Mouse (Mus musculus): ENCODE results near the gene Tmbim6.
A peak's percentile ranks its signal among the peaks of the same experiment; 100 is the strongest.

Tmbim6 gene

DNA sequence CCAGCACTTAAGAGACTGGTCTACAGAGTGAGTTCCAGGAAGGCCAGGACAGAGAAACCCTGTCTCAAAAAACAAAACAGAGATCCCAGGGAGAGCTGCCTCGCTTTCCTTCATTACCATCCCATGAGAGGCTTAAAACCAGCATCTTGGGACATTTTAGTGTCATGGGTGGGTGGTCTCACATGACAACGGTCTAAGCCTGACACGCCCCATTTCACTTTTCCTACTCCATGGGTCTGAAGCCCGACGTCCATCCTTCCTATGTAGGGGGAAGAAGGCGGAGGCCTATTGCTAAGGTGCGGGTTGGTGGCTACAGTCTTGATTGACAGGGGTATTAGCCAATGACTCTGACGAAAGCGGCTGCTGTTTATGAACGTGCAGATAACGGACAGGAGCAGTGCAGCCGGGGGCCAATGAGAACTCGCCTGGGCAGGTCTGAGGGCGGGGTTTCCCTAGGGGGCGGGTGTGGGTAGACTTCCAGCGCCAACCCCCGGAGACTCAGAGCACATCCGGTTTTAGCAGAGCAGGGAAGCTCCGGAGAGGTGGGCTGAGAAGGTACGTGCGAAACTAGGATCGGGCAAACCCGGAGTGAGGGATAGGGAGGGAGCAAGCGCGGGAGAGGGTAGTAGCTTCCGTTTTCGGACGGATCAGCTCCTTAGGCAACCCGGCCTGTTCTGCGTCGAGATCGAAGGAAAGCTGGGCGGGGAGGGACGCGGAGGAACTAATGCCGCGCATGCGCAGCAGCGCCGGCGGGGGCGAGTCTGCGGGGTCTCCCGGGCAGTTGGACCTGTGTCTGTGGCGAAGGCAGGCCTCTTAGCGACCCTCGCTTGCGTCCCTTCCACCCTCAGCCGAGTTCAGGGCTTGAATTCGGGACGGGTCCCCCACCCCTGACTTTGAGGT is at the start of gene Tmbim6:
Gene Tmbim6 (plus strand): TSS at position 397 of the 900 bp plus-strand sequence.
- DNase-seq (ENCODE audit: low read depth, low spot score): peak; percentile 99

GRCm38 (mm10) chr15:99343414-99344147 is 49.1 kb upstream of the Tmbim6 start:
- no peak for DNase-seq (ENCODE audit: low read depth, low spot score)

DNA sequence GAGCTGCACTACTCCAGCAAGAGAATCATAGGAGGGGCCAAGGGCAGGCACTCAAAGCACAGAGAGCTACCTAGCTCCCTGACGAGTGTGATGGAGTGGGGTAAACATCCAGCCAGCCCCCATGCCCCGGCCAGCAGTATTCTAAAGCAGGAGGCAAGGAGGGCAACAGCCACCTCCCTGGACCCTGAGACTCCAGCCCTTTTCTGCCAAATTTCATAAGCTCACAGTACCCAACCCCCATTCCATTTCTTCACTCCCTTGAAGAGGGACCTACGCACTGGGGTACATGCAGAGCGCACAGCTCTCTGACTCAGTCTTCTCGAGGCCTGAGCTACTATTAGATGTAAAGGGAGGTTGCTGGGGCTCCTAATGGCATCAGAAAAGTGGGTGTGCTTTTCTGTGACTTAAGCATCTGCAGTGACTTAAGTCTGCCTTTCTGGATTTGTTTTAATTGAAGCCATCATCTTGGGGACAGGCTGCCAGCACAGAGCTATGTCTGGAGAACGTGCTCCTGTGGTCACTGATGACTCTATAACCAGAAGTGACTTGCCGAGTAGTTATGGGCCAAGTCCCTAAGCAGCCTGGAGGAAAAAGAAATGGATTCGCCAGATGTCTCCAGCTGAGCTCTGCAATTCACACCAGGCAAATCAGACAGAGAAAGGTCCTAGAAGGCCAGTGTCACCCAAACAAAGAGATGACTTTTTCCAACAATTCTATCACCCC is 48.4 kb upstream of the Tmbim6 start:
- DNase-seq (ENCODE audit: low read depth, low spot score): no peak

DNA sequence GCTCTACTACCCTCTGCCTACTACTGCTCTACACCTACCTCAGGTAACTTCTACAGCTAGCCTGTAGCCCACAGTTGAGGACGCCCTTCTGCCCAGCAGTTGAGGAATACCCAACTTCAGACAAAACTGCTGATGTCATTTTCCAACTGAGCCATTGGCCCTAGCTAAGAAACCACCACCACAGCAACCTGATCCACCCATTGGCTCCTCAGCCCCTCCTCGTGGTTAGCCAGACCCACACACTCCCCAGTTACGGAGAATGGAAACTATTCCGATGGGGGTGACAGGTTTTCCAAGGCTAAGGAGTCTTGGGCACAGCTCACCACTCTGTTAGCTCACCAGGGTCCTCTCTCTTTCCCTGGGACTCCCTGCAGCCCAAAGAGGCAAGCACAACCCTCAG is 47.7 kb upstream of the Tmbim6 start:
- DNase-seq (ENCODE audit: low read depth, low spot score): no peak

DNA sequence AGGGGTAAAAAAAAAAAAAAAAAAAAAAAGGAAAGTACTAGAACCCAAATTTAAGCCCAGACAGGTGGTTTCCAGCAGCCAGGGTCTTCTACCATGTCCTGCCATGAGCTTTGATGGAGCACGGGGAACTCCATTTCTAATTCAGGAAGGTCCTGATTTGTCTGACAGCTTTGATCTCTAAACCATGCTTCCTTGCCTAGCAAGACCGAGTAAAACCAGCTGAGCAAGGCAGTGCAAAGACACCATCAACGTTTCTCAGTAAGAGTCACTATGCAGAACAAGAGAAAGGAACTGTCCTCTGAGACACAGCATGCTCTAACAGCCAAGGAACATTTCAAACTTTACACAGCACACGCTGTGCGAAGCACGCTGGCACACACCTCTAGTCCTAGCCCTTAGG is 41.1 kb upstream of the Tmbim6 start:
- DNase-seq (ENCODE audit: low read depth, low spot score): no peak

GRCm38 (mm10) chr15:99352306-99352705 is 40.4 kb upstream of the Tmbim6 start:
- no peak for DNase-seq (ENCODE audit: low read depth, low spot score)

GRCm38 (mm10) chr15:99355660-99356059 is 37.0 kb upstream of the Tmbim6 start:
- no peak for DNase-seq (ENCODE audit: low read depth, low spot score)

DNA sequence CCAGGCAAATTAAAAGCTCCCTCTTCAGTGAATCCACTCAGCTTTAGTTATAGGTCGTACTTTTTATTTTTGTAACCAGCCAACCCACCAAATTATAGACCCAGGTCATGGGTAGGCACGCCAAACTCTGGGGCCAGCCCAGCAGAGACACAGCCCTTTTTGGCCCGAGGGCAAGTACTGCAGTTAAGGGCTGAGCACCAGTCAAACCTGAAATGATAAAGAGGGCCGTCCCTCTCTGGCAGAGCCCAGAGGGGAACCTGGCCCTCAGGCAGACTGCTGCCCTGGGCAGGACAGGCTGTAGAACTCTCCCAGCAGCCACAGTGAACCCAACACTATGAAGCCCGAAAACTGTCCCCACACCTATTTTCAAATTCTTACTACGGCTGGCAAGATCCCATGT is 36.2 kb upstream of the Tmbim6 start:
- DNase-seq (ENCODE audit: low read depth, low spot score): no peak

DNA sequence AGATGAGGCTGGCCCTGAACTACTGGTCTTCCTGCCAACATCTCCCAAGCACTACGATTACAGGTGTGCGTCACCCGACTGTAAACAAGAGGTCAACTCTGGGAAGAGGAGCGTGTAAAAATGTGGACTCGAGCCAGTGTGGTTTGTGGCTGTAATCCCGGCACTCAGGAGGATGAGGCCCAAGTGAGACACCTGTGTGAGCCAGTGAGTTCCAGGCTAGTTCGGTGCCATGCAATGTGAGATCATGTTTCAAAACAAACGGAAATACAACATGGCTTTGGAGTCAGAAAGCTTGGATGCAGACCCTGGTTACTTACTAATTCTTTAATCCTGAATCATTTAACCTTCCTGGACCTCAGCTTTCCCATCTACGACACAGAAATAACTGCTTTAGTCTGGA is 33.7 kb upstream of the Tmbim6 start:
- DNase-seq (ENCODE audit: low read depth, low spot score): no peak

DNA sequence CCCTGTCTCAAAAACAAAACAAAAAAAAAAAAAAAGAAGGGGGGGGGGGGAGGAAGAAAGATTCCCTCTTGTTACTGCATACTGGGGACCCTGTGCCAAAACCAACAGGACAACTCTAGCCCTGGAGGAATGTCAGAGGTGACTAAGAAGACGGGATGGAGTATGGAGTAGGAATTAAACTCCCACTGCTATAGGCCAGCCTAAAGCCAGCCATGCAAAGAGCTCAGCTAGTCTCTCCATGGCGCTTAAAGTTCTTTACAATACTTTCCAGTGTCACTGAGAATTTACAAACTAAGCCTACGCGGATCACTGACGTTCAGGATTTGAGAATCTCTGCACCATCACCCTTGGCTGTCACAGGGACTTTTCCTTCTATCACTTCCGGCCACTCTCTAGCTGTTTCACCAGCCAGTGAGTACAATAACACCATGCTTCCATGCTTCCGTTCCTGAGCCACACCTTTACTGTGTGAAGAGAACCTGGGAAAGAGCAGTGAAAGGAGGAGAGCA is 28.6 kb upstream of the Tmbim6 start:
- DNase-seq (ENCODE audit: low read depth, low spot score): no peak

DNA sequence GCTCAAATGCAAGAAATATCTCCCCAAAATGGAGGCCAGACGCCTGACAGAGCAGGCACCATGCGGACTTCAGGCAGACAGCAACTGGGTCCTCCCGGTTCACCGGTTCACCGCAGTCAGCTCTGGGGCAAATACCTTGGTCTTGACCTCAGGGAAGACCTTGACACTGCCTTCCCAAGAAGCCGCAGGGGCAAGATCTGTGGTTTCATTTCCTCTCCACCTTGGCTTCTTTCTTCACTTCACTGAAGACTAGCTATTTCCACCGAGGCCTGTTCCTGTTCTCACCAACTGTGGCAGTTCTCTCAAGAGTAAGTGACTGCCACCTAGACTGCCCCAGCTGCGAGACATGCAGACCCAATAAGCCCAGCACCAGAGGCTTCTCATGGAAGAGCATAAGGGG is 27.8 kb upstream of the Tmbim6 start:
- DNase-seq (ENCODE audit: low read depth, low spot score): no peak

GRCm38 (mm10) chr15:99368583-99369266 is 24.0 kb upstream of the Tmbim6 start:
- DNase-seq (ENCODE audit: low read depth, low spot score): no peak

- DNase-seq (ENCODE audit: low read depth, low spot score): no peak
These were observed 23.1 kb upstream of the Tmbim6 start for GRCm38 (mm10) chr15:99369391-99370171.

DNA sequence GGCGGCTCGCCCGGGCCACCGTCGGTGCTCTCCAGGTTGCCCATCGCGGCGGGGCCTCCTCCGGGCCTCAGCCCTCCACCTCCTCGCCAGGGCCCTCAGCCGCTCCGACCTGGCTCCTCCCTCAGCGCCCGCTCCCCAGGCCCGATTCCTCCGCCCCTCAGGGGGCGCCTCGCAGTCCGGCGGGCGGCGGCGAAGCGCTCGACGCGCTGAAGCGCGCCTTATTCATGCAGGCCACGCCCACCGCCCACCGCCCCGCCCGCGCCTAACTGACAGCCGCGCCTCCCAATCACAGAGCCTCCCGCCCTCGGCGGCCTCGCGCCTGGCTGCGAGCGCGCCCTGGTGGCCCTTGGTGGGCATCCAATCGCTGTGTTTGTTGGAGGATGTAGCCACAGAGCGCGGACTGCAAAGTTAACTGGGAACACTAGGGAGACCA is 22.4 kb upstream of the Tmbim6 start, which contains the start of gene Fmnl3:
Gene Fmnl3 (minus strand): TSS at position 224 of the 433 bp plus-strand sequence.
- DNase-seq (ENCODE audit: low read depth, low spot score): peak; percentile 92

GRCm38 (mm10) chr15:99371526-99372340 is 20.9 kb upstream of the Tmbim6 start:
- no peak for DNase-seq (ENCODE audit: low read depth, low spot score)

DNA sequence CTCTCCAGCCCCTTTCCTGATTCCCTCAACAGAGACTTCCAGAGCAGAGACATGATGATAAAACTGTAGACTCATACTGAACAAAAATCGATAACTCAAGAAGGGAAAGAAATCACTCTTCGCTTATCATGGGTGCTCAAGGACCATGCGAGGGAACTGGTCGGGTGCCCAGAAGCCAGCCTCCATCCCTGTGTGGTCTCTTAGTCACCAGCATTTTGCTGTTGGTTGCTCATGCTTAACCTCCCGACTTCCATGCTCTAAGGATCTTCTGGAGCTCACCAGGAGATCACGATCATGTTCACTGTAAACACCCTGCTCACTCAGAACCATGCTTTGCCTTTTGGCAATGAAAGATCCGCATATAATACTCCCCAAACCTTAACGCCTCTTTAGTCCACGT is 19.9 kb upstream of the Tmbim6 start:
- no peak for DNase-seq (ENCODE audit: low read depth, low spot score)

DNA sequence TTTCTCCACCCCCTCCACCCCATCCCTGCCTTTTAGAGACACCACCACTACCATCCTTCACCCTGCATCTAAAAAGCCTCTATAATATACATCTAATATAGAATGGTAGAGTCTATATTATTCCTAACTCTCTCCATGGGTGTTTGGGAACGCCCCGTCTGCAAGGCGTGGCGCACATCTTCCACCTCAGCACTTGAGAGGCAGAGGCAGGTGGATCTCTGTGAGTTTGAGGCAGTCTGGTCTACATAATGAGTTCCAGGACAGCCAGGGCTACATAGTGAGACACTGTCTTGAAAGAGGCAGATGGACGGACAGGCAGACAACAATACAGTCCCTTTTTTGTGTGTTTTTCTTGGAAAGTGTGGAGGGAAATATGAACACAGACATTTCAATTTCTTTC is 17.6 kb upstream of the Tmbim6 start:
- no peak for DNase-seq (ENCODE audit: low read depth, low spot score)

- no peak for DNase-seq (ENCODE audit: low read depth, low spot score)
These were observed 17.1 kb upstream of the Tmbim6 start for GRCm38 (mm10) chr15:99375581-99375980.

GRCm38 (mm10) chr15:99376240-99376639 is 16.4 kb upstream of the Tmbim6 start:
- DNase-seq (ENCODE audit: low read depth, low spot score): no peak

GRCm38 (mm10) chr15:99382893-99383292 is 9.8 kb upstream of the Tmbim6 start:
- no peak for DNase-seq (ENCODE audit: low read depth, low spot score)
